Mouse (Mus musculus): ENCODE data around the gene Rin3. TPM values are rescaled to one million over a fixed set of nuclear protein-coding genes. Genes with fewer than 3 reads are reported as not detected.
"Not testable (repeated sequence)": the region's sequence is repeated elsewhere in the genome, so short reads cannot be mapped to it uniquely, and the experiment has no call there.

The Rin3 gene
- polyA plus RNA-seq, 1 experiment from 2014 or later, result 9.2 TPM

DNA sequence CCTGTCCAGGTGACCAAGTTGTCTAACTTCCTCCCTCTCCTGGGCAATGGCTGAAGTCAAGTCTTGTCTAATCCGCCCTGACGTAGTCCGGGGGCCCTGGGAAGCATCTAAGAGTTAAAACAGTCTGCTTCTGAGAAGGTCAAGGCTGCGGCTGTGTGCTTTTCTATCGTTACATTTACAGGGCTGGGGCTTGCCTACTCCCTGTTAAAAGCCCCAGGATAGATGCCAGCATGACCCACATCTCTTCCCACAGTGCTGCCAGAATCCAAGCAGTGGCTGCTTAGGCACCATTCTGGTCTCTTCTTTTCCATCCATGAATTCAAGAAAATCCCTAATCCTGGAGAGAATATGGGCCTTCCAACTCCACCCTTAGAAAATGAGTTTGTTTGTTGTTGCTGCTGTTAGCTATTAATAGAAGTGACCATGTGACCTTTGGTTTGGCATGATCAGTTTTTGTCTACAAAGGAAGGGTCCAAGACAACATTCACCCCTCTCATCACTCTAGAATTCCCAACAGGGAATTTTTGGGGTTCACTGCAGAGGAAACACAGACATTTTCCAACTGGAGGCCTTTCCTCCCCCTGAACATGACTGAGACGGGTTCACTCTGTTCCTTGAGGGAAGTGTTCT lies 12.0 kb upstream of the Rin3 start:
- no peak overlapping the region for H3K4me3 ChIP-seq (ENCODE audit: low read depth, low read length)
- H3K9ac ChIP-seq (ENCODE audit: low read depth, low read length), result no peak overlapping the region
- H3K4me2 ChIP-seq (ENCODE audit: low read depth, low read length), result no peak overlapping the region
- no peak for ATAC-seq (ENCODE audit: low read depth)
- H3K9me3 ChIP-seq (replicated peaks; ENCODE audit: control insufficient read depth, low read length), result no peaks in the 10 kb centered on the region
- no peaks in the 10 kb centered on the region for H3K36me3 ChIP-seq (ENCODE audit: control insufficient read depth, insufficient read depth)
- no peak overlapping the region for H3K27ac ChIP-seq (ENCODE audit: low read length)
- WGBS (ENCODE audit: insufficient replicate concordance), result 38% methylated on average over 6 of the region's 6 CpGs
- no peaks in the 10 kb centered on the region; the same call in 1 of the 2 replicates for H3K4me1 ChIP-seq (ENCODE audit: control insufficient read depth, low read depth, low read length)
- H3K27me3 ChIP-seq (ENCODE audit: control insufficient read depth, insufficient read depth, low read depth, low read length), result no peaks in the 10 kb centered on the region

DNA sequence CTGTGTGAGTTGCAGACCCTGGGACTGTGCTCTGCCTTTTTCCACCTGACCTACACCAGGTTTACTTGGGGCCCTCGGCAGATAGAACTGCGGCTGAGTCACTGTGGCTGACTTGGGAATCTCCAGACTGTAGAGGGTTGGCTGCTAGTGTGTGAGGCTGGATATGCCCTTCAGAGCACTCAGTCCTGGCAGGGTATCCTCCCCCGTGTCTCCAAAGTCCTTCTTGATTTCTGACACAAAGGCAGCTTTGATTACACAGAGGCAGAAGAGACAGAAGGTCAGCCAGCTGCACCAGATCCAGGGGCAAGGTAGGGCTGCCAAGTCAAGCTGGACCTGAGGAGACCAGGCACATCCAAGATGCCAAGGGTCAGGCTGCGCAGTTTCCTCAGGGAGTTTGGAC lies 11.4 kb upstream of the Rin3 start:
- Histone ChIP-seq H3K9me3 (replicated peaks; ENCODE audit: control insufficient read depth, low read length) (no peaks in the 10 kb centered on the region), H3K27ac (ENCODE audit: low read length) (no peak overlapping the region), H3K4me2 (ENCODE audit: low read depth, low read length) (no peak overlapping the region), H3K4me1 (ENCODE audit: control insufficient read depth, low read depth, low read length) (no peaks in the 10 kb centered on the region; the same call in 1 of the 2 replicates), H3K36me3 (ENCODE audit: control insufficient read depth, insufficient read depth) (no peaks in the 10 kb centered on the region), H3K9ac (ENCODE audit: low read depth, low read length) (no peak overlapping the region), H3K27me3 (ENCODE audit: control insufficient read depth, insufficient read depth, low read depth, low read length) (no peaks in the 10 kb centered on the region), H3K4me3 (ENCODE audit: low read depth, low read length) (no peak overlapping the region)
- no peak for ATAC-seq (ENCODE audit: low read depth)
- WGBS (ENCODE audit: insufficient replicate concordance), result 49% methylated on average over 4 of the region's 4 CpGs

DNA sequence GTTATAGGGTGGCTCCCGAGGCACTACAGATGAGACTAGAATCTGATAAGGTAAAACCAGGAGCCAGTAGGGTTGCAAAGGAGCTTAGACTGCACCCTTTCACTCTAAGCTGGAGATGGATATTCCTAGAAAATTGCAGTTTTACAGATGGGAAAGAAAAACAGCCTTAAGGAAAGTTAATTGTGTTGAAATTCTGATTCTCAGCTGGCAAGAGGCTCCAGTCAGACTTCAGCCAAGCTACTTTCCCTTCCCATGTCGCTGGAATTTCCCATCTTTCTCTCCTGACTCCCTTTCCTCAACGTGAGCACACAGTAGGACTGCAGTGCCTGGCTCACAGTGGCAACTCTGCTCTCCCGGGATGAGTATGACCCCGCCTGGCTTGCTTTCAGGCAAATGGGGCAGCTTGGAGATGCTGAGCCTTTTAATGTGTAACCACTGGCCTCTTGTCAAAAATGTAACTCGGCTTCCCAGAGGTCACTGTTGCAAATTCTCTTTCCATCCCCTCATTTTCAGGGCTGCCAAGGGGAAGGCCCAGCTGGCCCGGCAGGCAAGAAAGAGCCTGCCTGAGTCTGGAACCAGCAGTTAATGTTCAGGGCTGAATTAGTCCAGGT lies 6.9 kb upstream of the Rin3 start:
- H3K27me3 ChIP-seq (ENCODE audit: control insufficient read depth, insufficient read depth, low read depth, low read length), result no peaks in the 10 kb centered on the region
- no peaks in the 10 kb centered on the region; the same call in 1 of the 2 replicates for H3K4me1 ChIP-seq (ENCODE audit: control insufficient read depth, low read depth, low read length)
- H3K27ac ChIP-seq (ENCODE audit: low read length), result no peak overlapping the region
- peak; percentile 43 for ATAC-seq (ENCODE audit: low read depth)
- H3K4me3 ChIP-seq (ENCODE audit: low read depth, low read length), result no peak overlapping the region
- H3K9me3 ChIP-seq (replicated peaks; ENCODE audit: control insufficient read depth, low read length), result no peaks in the 10 kb centered on the region
- WGBS (ENCODE audit: insufficient replicate concordance), result 38% methylated on average over 7 of the region's 7 CpGs
- H3K36me3 ChIP-seq (ENCODE audit: control insufficient read depth, insufficient read depth), result no peaks in the 10 kb centered on the region
- no peak overlapping the region for H3K9ac ChIP-seq (ENCODE audit: low read depth, low read length)
- H3K4me2 ChIP-seq (ENCODE audit: low read depth, low read length), result no peak overlapping the region

DNA sequence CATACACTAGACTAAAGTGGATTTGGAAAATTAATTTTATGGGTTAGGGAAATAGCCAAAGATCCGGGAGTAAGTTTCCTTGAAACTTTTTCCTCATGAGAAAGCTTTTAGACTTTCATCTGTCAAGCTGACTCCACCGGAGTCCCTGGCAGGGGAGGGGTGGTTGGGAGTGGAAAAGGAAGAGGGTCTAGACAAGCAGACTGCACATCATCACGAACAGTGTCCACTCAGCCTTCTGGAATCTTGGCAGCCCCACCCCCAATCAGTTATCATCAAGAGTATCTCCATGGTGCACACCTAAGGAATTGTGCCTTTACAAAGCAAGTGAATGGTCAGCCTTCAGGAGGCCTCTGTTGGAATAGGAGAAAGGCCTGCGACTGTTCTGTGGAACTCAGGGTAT lies 2.6 kb upstream of the Rin3 start:
- not testable (repeated sequence) for H3K36me3 ChIP-seq (ENCODE audit: control insufficient read depth, insufficient read depth); H3K9me3 ChIP-seq (replicated peaks; ENCODE audit: control insufficient read depth, low read length); H3K4me2 ChIP-seq (ENCODE audit: low read depth, low read length); H3K27ac ChIP-seq (ENCODE audit: low read length); H3K9ac ChIP-seq (ENCODE audit: low read depth, low read length); H3K4me3 ChIP-seq (ENCODE audit: low read depth, low read length); H3K27me3 ChIP-seq (ENCODE audit: control insufficient read depth, insufficient read depth, low read depth, low read length); ATAC-seq (ENCODE audit: low read depth)
- peaks cover 13% of the 10 kb centered on the region for H3K4me1 ChIP-seq (ENCODE audit: control insufficient read depth, low read depth, low read length)
- WGBS (ENCODE audit: insufficient replicate concordance), result 54% methylated on average over 4 of the region's 4 CpGs

DNA sequence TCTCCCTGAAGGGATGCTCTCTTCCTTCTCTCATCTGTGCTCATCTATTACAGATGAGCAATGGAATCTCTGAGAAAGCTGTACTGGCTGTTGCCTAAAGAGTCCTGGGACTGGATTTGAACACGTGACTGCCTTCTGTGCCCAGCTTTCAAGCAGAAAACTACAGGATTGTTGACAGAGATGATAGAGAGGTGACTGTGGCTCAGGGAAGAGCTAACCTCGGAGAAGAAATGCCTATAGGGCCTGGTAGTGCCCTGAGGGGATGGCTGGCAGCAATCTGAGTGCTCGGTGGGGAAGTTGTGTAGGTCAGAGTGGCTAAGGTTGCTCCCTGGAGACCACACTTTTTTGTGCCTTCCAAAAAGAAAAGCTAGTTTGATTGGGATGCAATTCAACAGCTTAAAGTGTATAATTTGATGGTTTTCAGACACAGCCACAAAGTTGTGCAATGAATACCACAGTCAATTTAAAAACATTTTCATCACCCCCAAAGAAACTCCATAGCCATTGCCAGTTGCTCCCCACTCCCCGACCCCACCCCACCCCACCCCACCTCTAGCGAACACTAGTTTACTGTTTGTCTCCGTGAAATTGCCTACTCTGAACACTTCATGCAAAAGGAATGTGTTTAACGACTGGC lies 1.9 kb upstream of the Rin3 start:
- no peaks in the 10 kb centered on the region for H3K9me3 ChIP-seq (replicated peaks; ENCODE audit: control insufficient read depth, low read length)
- peaks cover 19% of the 10 kb centered on the region for H3K4me1 ChIP-seq (ENCODE audit: control insufficient read depth, low read depth, low read length)
- ATAC-seq (ENCODE audit: low read depth), result no peak
- no peak overlapping the region for H3K4me3 ChIP-seq (ENCODE audit: low read depth, low read length)
- H3K9ac ChIP-seq (ENCODE audit: low read depth, low read length), result no peak overlapping the region
- peaks cover 4% of the 10 kb centered on the region for H3K27me3 ChIP-seq (ENCODE audit: control insufficient read depth, insufficient read depth, low read depth, low read length)
- no peak overlapping the region for H3K4me2 ChIP-seq (ENCODE audit: low read depth, low read length)
- H3K36me3 ChIP-seq (ENCODE audit: control insufficient read depth, insufficient read depth), result no peaks in the 10 kb centered on the region
- 56% methylated on average over 7 of the region's 7 CpGs for whole genome bisulfite sequencing (ENCODE audit: insufficient replicate concordance)
- no peak overlapping the region for H3K27ac ChIP-seq (ENCODE audit: low read length)

DNA sequence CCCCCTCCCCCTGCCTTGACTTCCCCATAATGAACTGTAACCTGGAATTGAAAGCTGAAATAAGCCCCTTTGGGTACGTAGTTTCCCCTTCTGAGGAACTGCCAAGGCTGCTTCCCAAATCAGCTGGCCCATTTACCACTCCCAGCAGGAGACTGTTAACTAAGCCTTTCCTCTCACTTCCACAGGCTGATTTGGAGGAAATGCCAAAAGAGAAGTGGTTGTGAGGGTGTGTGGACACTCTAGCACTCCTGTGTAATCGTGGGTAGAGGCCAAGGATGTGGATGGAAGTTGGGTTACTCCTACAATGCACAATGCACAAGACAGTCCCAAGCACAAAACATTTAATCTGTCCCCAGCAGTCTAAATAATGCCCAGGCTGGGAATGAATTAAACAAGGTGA lies 722 bp upstream of the Rin3 start:
- no peak for ATAC-seq (ENCODE audit: low read depth)
- Histone ChIP-seq H3K27me3 (ENCODE audit: control insufficient read depth, insufficient read depth, low read depth, low read length) (peaks cover 4% of the 10 kb centered on the region), H3K4me3 (ENCODE audit: low read depth, low read length) (peak overlapping the region; percentile 63), H3K36me3 (ENCODE audit: control insufficient read depth, insufficient read depth) (no peaks in the 10 kb centered on the region), H3K4me2 (ENCODE audit: low read depth, low read length) (peak overlapping the region; percentile 60), H3K9me3 (replicated peaks; ENCODE audit: control insufficient read depth, low read length) (no peaks in the 10 kb centered on the region), H3K4me1 (ENCODE audit: control insufficient read depth, low read depth, low read length) (peaks cover 25% of the 10 kb centered on the region), H3K9ac (ENCODE audit: low read depth, low read length) (no peak overlapping the region), H3K27ac (ENCODE audit: low read length) (peak overlapping the region; percentile 84; the same call in 1 of the 2 replicates)
- 43% methylated on average over 2 of the region's 2 CpGs for WGBS (ENCODE audit: insufficient replicate concordance)

DNA sequence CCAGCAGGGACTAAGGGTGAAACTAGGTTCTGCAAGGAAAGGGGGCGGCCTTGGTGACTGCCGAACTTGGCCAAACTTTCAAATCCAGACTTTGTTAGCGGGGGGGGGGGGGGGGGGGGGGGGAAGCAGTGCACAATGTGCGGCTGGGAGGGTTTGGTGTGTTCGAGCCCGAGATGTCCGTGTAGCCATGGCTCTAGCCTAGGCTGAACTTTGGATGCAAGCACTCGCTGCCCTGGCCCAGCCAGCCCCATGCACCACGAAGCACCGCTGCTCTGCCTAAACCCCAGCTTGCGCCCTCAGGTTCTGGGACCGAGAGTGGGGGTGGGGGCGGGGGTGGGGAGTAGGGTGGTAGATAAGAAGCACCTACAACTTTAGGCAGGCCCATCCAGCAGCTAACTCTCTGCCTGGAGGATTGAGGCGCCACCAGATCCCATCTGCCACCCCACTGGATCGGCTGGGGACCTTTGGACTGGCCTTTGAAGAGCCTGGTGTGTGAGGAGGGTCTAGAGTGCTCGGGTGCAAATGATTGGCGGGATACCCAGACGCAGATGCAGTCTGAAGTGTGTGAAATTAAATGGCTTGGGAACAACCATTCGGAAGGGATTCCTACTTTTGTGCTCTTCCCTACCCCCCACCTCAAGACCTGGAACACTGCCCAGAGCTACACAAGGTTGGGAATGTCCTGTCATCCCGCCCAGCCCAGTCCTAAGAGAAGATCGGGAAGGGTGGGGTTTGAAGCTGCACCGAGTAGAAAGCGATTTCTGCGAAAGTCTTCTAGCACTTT lies 827 bp downstream of the Rin3 start:
- Histone ChIP-seq H3K4me1 (ENCODE audit: control insufficient read depth, low read depth, low read length) (peaks cover 32% of the 10 kb centered on the region), H3K27ac (ENCODE audit: low read length) (peak overlapping the region; percentile 84), H3K27me3 (ENCODE audit: control insufficient read depth, insufficient read depth, low read depth, low read length) (peaks cover 4% of the 10 kb centered on the region), H3K9ac (ENCODE audit: low read depth, low read length) (peak overlapping the region; percentile 70), H3K36me3 (ENCODE audit: control insufficient read depth, insufficient read depth) (no peaks in the 10 kb centered on the region), H3K9me3 (replicated peaks; ENCODE audit: control insufficient read depth, low read length) (no peaks in the 10 kb centered on the region), H3K4me3 (ENCODE audit: low read depth, low read length) (peak overlapping the region; percentile 63), H3K4me2 (ENCODE audit: low read depth, low read length) (peak overlapping the region; percentile 60)
- 3% methylated on average over 22 of the region's 24 CpGs for WGBS (ENCODE audit: insufficient replicate concordance)
- peak; percentile 66 for ATAC-seq (ENCODE audit: low read depth)

DNA sequence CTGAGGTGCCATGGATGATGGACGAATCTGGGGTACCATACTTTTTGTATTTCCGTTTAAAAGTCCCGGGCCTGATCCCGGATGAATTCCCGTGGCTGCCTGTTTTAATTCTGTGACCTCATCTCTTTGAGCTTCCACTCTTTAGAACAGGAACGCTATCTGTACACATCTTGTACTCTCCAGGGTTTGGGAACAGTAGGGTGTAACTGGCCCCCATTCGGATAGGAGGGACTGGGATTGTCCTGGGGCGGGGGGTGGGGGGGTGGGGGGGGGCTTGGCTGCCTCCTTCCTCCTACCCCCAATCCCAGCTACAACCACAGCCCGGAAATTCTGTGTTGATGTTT lies 1.4 kb downstream of the Rin3 start:
- no peak for ATAC-seq (ENCODE audit: low read depth)
- peak overlapping the region; percentile 63 for H3K4me3 ChIP-seq (ENCODE audit: low read depth, low read length)
- no peak overlapping the region; the same call in 1 of the 2 replicates for H3K9ac ChIP-seq (ENCODE audit: low read depth, low read length)
- no peaks in the 10 kb centered on the region for H3K36me3 ChIP-seq (ENCODE audit: control insufficient read depth, insufficient read depth)
- peak overlapping the region; percentile 60 for H3K4me2 ChIP-seq (ENCODE audit: low read depth, low read length)
- no peaks in the 10 kb centered on the region for H3K9me3 ChIP-seq (replicated peaks; ENCODE audit: control insufficient read depth, low read length)
- peaks cover 32% of the 10 kb centered on the region for H3K4me1 ChIP-seq (ENCODE audit: control insufficient read depth, low read depth, low read length)
- H3K27ac ChIP-seq (ENCODE audit: low read length), result no peak overlapping the region
- peaks cover 4% of the 10 kb centered on the region for H3K27me3 ChIP-seq (ENCODE audit: control insufficient read depth, insufficient read depth, low read depth, low read length)
- 8% methylated on average over 9 of the region's 9 CpGs for WGBS (ENCODE audit: insufficient replicate concordance)

Measured in liver, embryonic 16.5 days (tissue).